Mouse (Mus musculus): ENCODE measurements around the gene Slc27a1. TPM values are rescaled to one million over a fixed set of nuclear protein-coding genes. Genes with fewer than 3 reads are reported as not detected.
A peak's percentile ranks its signal among the peaks of the same experiment; 100 is the strongest.

Slc27a1 gene
- total RNA-seq, 2 experiments from 2014 or later, result 97.4 to 118 TPM

DNA sequence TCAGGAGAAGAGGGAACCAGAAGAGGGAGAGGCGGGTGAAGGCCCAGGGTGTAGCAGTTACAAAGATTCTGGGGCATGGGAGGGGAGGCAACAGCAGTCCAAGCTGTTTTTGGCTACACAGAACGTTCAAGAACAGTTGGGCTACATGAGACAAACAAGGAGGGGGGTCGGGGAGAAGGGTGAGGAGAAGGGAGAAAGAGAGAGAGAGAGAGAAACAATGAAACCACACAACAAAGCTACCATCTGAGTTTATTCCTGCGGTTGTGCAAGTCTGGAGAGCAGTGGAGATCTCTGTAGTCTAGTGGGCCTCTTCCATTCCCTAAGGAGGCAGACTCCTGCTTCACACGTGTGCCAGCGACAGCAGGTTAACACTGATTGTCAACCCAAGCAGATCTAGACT is 14.7 kb upstream of the Slc27a1 start:
- no peak for DNase-seq

DNA sequence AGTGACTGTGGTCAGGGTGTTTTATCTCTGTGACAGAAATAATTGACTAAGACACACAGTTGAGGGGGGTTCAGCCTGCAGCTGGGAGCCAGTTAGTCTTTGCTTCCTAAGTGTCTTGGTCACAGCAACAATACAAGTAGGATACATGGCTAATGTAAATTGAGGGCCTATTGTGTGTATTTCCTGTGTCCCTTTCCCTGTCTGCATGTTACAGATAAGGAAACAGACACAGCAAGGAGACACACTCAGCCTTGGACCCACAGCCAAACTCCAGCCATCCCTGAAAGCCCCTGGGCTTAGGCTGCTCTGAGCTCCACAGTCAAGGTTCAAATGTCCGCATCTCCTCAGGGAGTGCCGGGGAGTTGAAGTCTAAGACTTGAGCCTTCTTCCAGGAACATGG is 14.0 kb upstream of the Slc27a1 start:
- no peak for DNase-seq

DNA sequence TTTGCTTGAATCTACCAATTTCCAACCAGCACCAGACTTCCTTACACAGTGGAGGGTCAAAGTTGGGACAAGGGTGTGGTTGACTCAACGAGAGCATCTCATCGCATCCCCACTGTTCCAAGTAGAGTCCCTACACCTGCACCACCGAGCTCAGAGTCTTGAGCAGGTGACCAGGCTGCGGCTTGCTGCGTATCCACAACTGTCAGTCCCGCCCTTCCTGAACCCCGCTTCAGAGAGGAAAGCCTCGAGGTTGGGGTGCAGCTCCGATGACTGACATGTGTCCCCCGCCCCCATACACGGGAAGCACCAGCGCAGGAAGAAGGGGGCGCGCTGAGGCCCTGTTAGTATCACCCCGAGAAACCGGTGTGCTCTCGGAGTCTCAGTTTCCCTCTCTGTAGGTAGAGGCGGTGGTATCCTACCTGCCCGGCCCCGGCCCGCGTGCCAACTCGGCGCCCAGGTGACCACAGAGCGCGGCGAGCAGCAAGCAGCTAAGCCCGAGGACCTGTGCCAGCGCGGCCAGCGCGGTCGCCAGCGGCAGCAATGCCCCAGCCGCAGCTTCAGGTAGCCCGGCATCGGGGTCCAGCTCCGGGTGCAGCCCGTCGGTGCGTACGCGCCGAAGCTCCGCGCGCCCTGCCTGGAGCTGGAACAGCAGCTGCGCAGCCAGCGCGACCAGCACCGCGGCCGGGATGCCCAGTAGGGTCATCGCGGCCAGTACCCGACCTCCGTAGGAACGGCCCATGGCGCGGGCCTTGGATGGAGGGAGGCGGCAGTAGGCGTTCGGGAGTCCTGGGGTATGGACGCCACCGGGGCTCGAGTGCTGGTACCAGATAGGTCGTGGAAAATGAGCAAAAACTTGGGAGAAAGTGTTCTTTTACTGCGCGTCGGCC is 10.4 kb upstream of the Slc27a1 start, which contains the start of gene Tmem221:
TSS of gene Tmem221 (minus strand) at position 801 of the 887 bp plus-strand sequence.
- no peak for DNase-seq

DNA sequence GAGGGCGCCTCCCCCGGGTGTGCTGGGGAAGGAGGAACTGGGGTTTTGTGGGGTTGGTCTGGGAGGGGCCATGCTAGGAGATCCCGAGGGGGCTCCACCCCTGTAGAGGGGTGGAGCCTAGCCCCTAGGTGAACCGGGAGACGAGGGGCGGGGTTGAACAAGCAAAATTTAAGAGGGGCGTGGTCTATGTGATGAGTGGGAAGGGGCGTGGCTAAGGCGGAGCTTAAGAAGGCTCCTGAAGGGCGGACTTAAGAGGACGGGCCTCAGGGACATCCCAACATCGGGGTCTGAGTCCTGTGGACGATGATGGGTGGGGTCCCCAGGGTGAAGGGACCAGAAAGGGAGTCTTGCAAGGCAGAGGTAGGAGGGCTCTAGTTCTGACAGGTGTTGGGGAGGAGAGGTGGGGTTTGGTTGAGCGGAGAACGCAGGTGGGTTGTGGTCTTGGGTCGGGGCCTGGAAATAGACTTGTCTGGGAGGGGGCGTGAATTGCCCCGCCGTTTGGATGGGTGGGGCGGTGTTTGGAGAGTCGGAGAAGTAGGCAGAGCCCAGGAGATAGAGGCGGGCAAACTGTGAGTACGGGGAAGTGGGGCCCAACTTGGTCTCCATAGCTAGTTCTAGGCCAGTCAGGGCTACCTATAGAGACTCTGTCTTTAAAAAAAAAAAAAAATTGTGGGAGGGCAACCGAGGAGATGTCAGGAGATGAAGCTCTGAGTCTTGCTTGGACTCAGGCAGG is 9.6 kb upstream of the Slc27a1 start:
- DNase-seq, result peak; percentile 86

DNA sequence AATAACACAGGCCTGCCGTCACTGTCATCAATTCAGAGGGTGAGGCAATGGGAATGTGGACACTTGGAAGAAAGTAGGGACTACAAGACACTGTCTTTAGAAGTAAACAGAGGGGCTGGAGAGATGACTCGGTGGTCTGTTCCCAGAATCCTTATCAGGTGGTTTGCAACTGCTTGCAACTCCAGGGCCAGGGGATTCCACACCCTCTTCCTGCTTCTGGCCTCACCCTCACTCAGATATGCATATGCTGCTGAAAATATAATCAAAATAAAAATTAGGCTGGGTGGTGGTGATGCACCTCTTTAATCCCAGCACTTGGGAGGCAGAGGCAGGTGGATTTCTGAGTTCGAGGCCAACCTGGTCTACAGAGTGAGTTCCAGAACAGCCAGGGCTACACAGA is 8.6 kb upstream of the Slc27a1 start:
- no peak for DNase-seq

DNA sequence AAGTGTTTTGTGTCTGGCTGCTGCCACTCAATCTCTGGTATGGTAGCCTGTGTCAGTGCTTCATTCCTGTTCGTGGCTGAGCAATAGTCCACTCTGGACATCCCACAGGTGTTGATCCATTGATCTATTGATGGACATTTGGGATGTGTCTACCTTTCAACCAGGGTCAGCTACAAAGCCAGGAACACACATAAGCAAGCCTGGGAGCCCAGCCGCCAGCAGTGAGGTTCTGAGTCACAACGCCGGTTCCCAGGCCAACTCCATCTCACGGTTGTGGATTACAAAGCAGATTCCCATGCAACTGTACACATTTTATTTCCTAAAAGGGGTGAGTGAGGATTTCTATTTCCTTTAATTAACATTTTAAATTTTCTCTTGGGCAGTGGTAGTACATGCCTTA is 7.9 kb upstream of the Slc27a1 start:
- DNase-seq, result no peak

DNA sequence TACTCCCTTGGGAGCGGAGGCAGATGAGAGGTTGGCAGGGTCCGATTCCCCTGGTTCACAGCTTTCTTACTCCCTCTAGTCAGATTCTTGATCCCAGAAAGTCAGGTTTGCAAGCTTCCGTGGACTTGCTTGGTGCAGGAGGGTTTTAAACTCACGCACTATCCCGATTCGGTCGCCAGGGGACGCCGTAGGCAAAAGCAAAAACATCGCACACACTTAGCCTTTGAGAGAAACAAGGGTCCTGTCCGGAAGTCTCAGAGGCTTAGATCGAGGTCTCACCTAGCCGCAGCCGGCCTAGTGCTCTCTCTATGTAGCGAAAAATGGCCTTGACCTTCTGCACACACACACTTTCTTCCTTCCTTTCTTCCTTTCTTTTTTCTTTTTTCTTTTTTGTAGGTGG is 7.3 kb upstream of the Slc27a1 start:
- DNase-seq, result peak; percentile 75

DNA sequence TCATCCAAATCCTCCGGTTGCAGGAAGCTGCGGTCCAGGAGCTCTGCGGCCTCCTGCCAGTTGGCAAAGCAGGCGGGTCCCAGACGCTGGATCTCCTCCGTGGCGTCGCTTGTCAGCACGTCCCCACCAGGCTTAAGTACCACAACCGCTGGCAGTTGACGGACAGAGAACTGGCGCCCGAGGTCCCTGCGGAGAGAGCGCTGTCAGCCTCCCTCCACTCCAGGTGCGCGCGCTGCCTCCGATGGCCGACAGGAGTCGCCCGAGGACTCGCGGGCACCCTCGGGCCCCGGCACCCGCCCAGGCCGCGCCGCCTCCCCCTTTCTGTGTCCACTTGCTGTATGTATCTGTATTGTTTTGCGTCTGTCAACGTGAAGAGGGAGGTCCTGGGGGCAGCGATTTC is 5.9 kb upstream of the Slc27a1 start:
- DNase-seq, result peak; percentile 94

DNA sequence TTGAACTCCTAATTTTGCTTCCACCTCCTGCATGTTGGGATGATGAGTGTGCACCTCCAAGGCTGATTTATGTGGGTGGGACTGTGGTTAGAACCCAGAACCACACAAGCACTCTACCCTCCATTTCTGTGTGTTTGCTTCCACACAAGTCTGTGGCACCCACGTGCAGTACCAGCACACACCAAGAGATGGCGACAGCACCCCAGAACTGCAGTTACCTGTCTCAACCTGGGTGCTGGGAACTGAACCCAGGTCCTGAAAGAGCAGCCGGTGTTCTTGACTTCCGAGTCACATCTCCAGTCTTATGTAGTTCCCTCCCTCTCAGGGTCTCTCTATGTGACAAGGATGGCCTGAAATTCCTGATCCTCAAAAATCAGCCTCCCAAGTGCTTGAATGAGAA is 4.7 kb upstream of the Slc27a1 start:
- no peak for DNase-seq

DNA sequence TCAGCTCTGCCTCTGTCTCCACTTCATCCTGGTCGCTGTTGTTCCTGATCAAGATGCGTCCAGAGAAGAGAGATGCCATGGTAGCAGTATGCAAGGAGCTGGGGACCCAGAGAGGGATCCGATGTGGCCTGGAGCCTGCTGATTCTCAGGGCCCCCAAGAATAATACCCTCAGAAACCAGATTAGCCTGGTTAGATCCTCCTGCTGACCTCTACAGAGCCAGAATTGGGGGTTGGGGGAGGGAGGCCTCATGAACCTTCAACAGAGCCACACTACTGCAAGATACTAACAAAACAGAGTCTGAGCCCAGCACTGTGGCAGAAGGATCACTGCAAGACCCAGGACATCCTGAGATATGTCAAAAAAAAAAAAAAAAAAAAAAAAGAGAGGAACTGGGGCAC is 2.2 kb upstream of the Slc27a1 start, which contains the start of gene Nxnl1:
TSS of gene Nxnl1 (minus strand) at position 101 of the 400 bp plus-strand sequence.
- DNase-seq, result no peak

DNA sequence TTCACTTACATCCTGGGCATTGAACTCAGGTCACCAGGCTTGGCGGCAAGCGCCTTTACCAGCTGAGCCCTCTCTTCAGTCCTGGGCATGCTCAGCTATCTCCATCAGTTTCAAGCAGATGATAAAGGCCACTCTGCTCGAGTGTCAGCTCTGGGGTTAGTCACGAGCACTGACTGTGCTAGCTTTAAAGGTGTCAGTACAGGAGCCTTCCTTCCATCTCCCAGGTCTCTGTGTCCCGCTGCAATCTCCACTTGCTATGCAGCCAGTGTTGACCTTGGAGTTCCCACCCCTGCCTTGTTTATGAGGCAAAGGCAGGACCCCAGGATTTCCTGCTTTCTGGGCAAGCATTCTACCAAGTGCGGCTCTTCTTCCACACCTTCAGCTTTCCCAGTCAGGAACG is 1.1 kb upstream of the Slc27a1 start:
- no peak for DNase-seq

DNA sequence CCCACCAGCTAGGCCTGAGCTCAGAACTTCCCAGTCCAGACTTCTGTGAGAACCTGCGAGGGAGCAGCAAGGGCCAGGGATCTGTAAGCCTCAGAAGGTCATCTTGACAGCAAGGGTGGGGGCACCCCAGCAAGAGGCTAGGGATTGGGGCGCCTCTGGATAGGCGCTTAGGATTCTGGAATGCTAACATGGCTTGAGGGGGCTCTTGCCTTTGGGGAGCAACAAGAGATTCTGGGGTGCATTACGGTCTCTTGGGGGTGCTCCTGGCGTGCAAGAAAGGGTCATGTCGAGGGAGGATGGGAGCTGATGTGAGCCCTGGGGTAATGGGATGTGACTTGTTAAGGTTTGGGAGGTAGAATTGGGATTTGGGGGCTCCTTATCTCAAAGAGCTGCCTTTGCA is 259 bp downstream of the Slc27a1 start:
- no peak for DNase-seq

DNA sequence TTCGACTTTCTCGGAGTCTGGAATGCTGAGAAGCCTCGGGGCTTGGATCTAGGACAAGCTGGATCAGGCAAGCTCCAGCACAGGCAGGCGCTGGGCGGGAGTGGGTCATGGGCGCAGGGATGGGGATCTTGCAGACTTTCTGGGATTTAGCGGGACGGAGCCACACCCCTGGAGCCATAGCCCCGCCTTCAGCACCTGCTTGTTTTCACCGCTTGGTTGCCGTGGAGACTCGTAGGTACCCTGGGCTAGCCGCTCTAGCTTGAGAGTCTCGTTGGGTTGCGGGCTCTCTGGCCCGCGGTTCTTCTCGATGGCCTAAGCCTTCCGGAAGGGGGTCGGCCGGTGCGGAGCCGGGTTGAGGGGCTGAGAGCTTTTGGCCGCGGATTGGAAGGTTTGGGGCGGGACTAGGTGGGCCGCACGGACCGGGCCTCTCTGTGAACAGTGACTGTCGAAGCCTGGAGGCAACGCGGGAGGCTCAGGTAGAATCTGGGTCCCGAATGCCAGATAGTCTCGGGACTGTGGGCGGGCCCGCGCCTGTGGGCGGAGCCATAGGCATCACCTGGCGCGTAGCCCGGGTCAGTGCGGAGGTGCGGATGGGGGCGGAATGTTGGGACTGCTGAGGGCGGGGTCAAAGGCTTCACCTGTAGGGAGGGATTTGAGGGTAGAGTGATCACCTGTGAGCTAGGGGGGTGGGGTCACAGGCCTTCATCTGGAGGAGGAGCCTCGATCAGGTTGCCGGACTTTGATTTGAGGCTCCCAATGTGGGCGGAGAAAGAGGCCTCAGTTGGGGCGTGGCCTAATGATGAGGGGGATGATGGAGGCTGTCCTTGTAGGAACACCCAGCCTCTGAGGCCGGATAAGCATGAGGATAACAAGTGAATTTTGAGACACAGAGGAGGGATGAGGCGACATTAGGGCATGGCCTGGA is 946 bp downstream of the Slc27a1 start:
- DNase-seq, result peak; percentile 88

DNA sequence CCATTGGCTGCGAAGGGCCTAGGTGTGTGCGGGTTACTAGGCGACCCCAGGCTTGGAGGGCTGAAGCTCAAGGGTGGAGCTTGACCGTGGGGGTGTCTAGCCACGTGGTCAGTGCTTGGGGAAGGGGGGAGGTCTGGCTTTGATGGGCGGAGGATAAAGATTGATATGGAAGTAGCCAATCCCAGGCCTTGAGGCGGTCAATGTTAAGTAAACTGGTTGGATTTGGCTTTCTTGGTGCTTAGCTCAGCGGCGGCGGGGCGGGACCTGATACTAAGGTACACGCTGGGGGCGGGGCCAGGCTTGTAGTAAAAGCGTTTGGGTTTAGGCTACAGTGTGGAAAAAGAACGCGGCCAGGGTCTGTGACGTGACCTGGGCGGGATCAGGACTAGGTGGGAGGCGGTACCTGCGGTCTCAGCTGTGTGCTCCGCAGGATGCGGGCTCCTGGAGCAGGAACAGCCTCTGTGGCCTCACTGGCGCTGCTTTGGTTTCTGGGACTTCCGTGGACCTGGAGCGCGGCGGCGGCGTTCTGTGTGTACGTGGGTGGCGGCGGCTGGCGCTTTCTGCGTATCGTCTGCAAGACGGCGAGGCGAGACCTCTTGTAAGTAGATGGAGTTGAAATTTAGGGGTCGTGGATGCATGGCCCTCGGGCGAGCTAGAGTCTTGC is 1.7 kb downstream of the Slc27a1 start:
- peak; percentile 94 for DNase-seq

DNA sequence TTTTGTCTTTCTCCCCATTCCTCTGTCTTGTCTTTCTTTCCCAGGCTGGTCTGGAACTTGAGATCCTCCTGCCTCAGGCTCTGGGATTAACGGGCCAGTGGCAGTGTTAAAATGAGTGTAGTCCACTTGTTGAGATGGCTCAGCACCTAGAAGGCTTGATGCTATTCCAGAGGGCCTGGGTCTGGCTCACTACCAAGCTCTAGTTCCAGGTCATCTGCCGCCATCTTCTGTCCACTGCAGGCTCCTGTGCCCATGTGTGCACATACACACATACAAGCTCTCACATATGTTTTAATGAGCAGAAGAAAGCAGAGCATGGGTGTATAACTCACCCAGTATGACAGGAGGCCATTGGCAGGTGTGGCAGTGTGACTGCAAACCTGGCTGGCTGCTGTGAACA is 3.4 kb downstream of the Slc27a1 start:
- DNase-seq, result no peak

DNA sequence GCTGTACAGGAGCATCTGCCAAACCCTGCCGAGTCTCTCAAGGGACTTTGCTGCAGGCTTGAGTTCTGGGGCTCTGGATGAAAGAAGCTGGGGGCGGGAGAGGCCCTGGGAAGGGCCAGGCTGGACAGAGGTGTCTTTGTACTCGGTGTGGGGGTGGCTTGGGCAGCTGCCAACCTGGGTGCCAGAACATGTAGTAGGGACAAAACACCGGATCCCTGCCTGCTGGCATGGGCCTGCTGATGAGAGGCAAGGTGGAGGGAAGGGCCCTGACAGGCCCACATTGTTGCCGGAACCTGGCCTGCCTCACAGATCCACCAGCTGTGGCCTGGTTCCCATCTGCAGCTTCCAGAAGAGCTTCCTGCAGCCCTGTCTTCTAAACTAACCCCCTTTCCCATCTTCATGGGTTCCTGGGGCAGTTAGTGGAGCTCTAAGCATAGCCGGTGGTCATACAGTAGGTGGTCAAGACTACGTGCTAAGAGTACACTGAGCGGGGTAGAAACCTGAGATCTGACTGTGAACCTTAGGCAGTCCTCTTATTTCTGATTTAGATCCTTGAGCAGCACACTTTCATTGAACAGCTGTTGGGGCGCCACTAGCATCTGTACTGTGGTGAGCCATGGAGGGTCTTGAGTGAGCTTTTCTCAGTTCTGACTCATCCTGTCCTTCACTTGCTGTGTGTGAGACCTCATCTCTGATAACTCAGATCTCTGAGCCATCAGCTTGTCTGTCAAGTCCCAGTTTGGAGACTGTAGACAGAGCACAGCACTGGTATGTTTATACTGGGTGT is 4.4 kb downstream of the Slc27a1 start:
- peak; percentile 84 for DNase-seq

DNA sequence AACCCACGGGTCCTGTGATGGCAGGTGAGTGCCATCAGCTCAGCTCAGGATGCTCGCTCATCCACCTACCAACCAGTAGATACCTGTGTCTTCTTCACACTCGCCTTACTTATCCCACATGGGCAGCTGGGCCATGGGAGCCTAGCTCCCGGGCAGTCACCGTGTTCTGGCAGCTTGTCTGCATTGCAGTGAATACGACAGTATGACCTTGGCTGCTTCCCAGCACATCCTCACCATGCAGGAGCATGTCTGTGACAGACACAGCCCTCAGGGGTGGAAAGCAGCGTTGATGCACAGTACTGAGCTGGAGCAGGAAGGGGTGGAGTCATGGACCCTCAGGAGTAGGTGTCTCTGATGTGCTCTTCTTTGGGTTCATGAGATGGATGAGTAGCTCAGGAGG is 5.7 kb downstream of the Slc27a1 start:
- peak; percentile 73 for DNase-seq

DNA sequence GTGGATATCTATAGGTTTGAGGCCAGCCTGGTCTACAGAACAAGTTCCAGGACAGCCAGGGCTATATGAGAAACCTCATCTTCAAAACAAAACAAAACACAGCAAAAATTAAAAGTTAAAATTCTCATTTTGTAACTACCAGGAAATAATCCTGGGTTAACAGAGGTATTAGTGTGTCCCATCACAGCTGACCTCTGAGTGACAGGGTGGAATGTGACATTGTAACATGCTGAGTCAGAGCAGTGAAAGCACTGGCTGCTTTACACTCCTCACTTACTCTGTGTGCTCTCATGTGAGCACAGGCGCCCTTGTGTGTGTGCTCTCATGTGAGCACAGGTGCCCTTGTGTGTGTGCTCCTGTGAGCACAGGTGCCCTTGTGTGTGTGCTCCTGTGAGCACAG is 6.3 kb downstream of the Slc27a1 start:
- no peak for DNase-seq

DNA sequence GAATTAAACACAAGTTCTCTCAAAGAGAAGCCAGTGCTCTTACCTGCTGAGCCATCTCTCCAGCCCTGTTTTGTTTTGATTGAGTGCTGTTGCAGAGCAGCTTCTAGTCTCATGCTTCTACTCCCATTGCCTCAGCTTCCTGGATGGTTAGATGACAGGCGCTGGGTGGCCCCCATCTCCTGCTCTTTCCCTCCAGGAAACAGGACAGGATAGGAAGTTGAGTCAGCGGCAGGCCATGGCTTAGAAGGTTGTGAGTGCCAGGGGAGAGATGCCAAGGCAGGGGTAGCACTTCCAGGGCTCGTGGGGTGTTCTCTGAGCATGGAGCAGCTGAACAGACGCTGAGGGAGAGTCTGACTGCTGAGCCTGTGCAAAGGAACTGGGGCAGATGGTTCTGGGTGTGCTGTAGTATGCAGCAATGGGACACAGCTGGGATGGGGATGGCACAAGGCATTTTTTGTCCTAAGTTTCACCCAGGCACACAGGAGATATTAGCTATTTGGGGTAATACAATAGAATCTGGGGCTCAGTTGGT is 9.2 kb downstream of the Slc27a1 start:
- no peak for DNase-seq

DNA sequence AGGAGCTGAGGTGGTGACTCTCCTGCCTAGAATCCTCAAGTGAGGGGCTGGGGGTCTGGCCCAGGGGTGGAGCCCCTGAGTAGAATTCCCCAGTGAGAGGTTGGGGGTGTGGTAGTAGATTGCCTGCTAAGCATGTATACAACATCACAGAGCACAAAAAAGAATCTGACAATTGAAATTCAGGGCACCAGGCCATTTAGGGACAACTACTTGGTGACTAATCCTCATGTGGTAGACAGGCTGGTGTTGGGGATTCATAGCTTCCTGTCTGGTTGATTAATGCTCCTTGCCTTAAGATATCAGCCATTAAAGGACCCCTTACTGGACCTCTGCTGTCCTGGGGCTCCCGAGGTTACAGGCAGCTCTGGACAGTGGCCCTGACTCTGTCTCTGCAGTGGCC is 10.3 kb downstream of the Slc27a1 start:
- no peak for DNase-seq

DNA sequence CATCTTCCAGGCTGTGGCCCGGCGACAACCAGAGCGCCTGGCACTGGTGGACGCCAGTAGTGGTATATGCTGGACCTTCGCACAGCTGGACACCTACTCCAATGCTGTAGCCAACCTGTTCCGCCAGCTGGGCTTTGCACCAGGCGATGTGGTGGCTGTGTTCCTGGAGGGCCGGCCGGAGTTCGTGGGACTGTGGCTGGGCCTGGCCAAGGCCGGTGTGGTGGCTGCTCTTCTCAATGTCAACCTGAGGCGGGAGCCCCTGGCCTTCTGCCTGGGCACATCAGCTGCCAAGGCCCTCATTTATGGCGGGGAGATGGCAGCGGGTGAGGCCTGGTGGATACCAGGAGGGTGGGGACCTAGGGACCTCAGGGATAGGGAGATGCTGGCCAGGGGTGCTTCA is 10.8 kb downstream of the Slc27a1 start:
- peak; percentile 83 for DNase-seq

Data from adrenal gland, postnatal 10 days (tissue).